Mouse (Mus musculus) CD4-positive, CD25-positive, alpha-beta regulatory T cell, adult 2 months (primary cell): ENCODE results near the gene Dhrs3.

Experiments
- DNase-seq: peaks from one replicate; pipeline ENCODE4 v3.0.0-alpha.2; 2012; ENCODE audit warnings: low read depth, low spot score

Gene Dhrs3

GRCm38 (mm10) chr4:144898036-144898649, 5.5 kb downstream of the Dhrs3 start:
- DNase-seq: peak; percentile 35

DNA sequence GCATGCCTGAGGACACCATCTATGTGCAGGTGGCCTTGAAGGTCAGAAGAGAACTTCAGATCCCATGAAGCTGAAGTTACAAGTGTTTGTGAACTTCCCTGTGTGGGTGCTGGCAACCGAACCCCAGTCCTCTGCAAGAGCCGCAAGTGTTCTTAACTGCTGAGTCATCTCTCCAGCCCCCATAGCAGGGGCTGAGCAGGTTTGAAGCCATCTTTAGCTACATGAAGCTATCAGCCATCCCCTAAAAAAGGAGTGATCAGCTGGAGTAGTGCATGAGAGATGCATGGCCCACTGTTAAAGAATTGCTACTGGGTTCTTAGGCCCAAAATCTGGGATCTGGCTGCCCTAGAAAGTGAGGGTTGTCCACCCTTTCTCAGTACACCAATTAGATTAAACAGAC, 6.1 kb downstream of the Dhrs3 start:
- no peak for DNase-seq

- peak; percentile 65 for DNase-seq
These were observed 9.0 kb downstream of the Dhrs3 start for GRCm38 (mm10) chr4:144901561-144902111.

DNA sequence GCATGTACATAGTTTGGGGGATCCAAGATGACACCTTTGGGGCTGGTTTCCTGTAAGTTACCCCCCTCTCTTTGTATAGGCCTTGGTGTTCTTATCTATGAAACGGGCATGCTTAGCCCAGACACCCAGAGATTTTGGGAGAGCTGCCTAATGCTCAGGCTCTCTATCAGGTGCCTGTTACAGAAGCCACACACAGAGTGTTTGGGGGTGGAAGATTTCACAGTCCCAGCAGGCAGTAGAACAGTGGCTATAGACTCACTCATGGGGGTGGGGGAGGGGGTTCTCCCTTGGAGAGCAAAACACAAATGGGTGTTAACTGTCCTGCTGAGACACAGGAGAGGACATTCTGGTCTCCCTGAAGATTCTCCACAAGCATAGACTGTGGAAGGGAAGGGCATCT, 10.5 kb downstream of the Dhrs3 start:
- DNase-seq: no peak

DNA sequence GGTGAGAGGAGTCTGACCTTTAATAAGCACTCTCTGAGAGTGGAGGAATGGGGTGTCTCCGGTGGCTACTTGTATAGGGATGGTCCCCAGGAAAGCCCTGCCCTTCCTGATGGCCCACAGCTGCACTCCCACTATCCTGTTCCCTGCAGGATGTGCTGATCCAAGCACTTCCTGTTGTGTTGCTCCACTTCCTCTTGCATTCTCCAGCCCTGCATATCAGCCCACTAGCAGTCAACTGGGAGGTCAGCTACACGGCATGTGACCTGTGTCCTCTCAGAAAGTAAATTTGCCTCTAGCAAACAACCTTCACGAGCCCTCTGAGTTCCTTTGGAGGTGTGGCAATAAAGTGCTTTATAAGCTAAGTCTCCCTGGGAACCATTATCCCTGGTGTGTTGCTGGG, 11.3 kb downstream of the Dhrs3 start:
- no peak for DNase-seq

GRCm38 (mm10) chr4:144905128-144905527, 12.5 kb downstream of the Dhrs3 start:
- no peak for DNase-seq

- no peak for DNase-seq
These were observed 13.6 kb downstream of the Dhrs3 start for GRCm38 (mm10) chr4:144906001-144906889.

GRCm38 (mm10) chr4:144906978-144907703, 14.5 kb downstream of the Dhrs3 start:
- DNase-seq: no peak

GRCm38 (mm10) chr4:144908825-144909224, 16.2 kb downstream of the Dhrs3 start:
- no peak for DNase-seq

DNA sequence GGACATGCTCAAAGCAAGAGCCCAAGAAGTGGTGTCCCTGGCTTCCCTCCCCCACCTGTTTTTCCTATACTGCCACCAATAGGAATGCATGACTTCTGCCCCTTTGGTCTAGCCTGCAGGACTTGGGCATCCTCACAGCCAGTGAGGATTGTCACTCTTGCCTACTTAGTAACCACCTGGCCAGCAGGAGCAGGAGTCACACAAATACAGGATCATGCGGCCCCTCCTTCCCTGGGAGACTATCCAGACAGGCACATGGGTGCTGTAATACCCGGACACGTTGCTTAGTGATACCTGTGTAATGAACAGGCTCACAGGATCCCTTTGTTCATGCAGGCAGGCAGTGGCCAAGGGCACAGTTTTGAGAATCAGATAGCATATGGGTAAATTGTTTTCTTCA, 17.7 kb downstream of the Dhrs3 start:
- no peak for DNase-seq

DNA sequence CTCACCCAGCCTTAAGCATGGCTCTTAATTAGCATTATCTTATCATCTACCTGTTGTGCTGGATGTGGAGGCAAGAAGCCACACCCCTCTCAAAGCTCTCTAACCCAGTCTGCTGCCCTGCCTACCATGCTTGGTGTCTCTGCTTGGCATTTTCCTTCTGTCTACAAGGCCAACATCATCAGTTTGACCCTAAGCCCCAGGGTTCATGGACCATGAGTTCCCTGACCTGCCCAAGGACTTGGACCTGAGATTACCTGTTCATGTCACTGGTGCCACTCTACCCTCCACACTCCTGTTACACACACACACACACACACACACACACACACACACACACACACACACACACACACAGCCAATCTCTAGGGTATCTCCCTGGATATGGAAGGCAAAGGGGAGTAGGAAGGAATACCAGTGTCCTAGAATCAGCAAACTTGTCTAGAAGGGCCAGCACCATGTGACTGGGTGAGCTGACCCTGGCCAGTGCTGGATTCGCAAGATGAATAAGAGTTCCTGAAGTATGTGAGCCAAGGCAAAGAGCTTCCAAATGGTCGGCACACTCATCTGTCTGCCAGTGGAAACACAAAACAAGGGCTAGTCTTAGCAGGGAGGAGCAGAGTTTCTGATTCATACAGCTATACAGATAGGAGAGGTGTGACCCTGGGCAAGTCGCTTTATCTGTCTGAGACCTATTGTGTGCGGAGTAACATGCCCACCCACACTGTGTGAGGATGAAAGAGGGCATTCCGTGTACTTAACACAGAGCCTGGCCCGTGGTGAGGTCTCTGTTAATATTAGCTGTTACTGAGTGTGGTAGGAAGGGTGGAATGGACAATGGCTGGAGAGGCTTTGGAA, 20.9 kb downstream of the Dhrs3 start:
- no peak for DNase-seq

- no peak for DNase-seq
These were observed 23.9 kb downstream of the Dhrs3 start for GRCm38 (mm10) chr4:144916520-144916919.

DNA sequence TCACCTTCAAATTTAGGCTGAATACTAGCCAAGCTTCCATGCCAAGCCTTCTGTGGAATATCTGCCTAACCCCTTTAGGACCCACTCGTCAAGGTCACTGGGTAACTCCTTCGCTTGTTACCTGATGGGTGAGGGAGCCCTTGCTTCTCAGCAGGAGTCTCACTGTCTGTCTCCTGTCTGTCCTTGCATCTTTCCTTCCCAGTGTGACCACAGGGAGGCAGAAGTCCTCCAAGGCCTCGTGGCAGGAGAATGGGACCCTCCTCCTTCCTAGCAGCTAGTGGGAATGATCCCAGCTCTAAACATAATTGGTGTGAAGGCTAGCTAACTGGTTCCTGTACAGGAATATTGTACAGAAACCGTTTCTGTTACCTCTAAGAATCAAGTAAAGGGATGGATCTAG, 24.5 kb downstream of the Dhrs3 start:
- DNase-seq: no peak

- no peak for DNase-seq
These were observed 25.9 kb downstream of the Dhrs3 start for GRCm38 (mm10) chr4:144918501-144918900.

GRCm38 (mm10) chr4:144928693-144929436, 36.2 kb downstream of the Dhrs3 start:
- no peak for DNase-seq

GRCm38 (mm10) chr4:144929811-144930221, 37.2 kb downstream of the Dhrs3 start:
- no peak for DNase-seq

GRCm38 (mm10) chr4:144930366-144930765, 37.7 kb downstream of the Dhrs3 start:
- no peak for DNase-seq

- no peak for DNase-seq
These were observed 38.5 kb downstream of the Dhrs3 start for GRCm38 (mm10) chr4:144931167-144931566.

DNA sequence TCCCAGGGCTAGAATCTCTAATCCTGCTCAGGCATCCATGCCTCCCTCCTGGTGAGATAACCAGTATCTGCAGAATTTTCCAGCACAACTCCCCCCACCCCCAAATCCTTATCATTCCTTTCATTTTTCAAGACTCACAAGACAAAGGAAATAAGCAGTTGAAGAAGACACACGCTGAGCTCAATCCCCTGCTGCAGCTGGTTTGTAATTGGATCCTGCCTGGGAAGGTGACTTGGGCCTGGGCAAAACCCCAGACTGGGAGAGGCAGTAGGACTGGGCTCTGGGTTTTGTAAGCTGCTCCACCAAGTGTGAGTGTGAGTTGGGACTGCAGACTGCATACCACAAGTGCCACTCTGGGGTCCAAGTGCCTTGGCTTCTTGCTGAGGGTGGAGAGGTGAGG, 41.9 kb downstream of the Dhrs3 start:
- no peak for DNase-seq

DNA sequence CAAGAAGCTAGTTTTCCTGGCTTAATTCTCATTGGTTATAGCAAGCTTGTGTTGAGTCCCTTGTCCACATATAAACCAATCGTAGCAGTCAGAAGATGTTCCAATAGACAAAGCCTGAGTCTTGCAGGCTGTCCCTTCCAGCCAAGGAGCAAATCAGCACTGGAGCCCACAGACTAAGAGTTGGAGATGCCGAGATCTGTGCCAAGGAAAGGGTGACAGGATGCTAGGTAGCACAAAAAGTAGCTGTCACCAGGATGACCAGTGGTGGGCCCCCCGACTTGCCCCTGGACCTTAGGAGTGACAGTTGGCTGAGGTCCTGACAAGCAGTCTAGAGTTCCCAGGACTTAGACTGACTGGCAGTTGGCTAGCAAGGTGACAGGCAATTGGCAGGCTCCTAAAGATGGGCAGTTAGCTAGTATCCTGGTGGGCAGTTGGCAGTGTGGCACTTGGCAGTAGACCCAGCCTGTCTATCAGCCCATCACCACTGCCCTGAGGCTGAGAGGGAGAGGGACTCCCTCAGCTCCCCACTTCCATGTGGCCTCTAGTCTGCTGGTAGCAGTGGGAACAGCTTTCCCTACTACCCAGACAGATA, 44.0 kb downstream of the Dhrs3 start:
- DNase-seq: no peak
